Mouse (Mus musculus) ovary, adult 10 weeks (tissue): Measurements from ENCODE around the gene Slc23a3. TPM values are rescaled to one million over a fixed set of nuclear protein-coding genes. Genes with fewer than 3 reads are reported as not detected.

ENCODE experiments used
- polyA plus RNA-seq: library from polyadenylated mRNA; stranded (reverse); fragments of 350-450 nt; fragmentation: Illumina TruSeq; extraction: RNeasy Lipid Tissue Mini Kit (QIAGEN cat#74804); gene quantifications from one replicate; pipeline ENCODE4 v1.2.3, GENCODE M21; 2014

The Slc23a3 gene
- 1.2 TPM for polyA plus RNA-seq

GRCm38 (mm10) chr1:75133421-75134207, at the start of gene Slc23a3:
Gene Slc23a3, minus strand, starts transcription at chr1:75133890.

GRCm38 (mm10) chr1:75180105-75180590, 46.5 kb upstream of the Slc23a3 start, which contains the start of gene Abcb6:
Gene Abcb6, minus strand, starts transcription at chr1:75180392.

GRCm38 (mm10) chr1:75168472-75169464, 35.1 kb upstream of the Slc23a3 start, which contains the start of gene Zfand2b:
Gene Zfand2b, plus strand, starts transcription at chr1:75168646.

DNA sequence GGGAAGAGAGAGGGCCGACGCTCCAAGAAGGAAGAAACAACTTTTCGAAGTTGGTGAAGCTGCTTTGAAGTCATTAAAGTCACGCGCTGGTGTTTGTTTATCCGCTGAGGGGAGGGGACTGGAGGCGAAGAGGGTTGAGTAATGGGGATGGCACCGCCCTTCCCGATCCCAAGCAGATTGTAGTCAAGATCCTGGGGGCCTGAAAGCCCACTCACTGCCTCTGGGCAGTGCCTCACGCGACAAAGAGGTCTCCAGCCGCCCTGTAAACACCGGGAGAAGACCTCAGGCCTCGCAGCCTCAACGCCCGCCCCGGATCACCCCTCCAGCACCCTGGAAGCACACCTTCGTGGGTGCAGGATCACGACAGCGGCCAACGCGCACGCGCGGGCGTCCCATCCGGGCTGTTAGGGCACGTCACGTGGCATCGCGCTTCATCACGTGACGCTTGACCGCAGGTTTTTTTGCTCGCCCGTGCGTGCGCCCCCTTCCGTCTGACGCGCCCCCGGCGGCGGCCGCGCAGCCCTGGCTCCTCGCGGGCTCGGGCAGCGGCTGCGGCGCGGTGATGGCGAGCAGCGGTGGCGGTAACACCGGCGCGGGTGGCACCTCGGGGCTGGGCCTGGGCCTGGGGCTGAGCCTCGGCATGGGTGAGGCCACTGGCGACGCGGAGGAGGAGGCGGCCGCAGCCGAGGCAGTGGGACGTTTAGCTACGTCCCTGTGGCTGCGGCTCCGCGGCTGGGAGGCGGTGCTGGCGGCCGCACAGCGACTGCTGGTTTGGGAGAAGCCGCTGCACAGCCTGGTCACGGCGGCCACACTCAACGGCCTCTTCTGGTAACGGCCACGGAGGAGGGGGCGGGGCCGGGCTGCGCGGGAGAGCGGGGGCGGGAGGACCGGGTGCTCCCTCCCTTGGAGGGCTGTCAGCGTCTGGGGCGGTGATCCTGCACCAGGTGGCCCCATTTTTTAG, 8.9 kb upstream of the Slc23a3 start, which contains the start of the genes Cnppd1 and Retreg2:
Cnppd1 (minus strand) TSS at position 411 of the 961 bp plus-strand sequence.
Retreg2 (plus strand) TSS at position 478 of the 961 bp plus-strand sequence.

DNA sequence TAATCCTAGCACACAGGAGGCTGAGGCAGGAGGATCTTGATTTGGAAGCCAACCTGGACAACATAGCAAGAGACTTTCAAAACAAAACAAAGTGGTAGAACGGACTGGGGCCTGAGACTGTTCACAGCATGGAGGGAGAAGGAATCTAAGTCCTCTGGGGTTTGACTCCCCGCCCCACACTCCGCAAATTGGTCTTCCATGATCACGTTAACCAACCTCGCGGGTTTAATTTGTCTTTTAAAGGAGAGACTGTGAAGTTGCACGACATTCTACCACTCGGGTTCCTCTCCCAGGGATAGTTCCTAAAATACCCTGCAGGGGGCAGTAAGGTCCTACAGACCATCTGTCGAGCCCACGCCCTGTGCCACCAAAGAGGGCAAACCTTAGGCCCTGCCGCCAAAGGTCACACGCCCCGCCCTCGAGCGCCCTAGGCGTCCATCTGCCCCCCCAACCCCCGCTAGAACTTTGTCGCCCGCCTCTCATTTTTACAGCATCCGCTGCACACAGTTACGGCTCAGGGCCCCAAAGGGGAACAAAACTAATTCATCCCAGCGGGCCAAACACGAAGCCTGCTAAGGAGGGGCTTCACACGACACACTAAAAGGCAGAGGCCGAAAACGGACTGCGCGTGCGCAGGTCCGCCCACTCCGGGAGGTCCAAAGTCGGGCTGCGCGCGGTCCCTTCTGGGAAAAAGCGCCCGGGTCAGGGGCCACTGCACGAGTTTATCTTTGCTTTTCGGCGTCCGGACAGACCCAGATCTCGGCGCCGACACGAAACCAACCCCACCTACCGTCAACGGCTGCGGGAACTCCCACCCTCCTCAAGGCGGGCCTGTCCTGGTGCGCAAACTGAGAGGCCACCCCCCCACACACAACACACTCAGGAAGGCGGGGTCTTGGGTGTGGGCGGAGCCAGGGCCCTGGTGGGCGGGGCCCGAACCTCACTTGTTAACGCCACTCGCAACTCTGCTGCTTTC, 9.1 kb downstream of the Slc23a3 start, which contains the start of gene Nhej1:
Nhej1 (minus strand) TSS at position 855 of the 976 bp plus-strand sequence.

Other genes starting within 250 kb of the Slc23a3 start
- gene Fev, start 248.5 kb downstream of the Slc23a3 start, polyA plus RNA-seq, result not detected
- gene Cryba2, start 240.7 kb downstream of the Slc23a3 start, polyA plus RNA-seq, result not detected
- 0.91 TPM for gene Cfap65, start 198.3 kb downstream of the Slc23a3 start, polyA plus RNA-seq
- gene Ihh, start 182.2 kb downstream of the Slc23a3 start, polyA plus RNA-seq, result 0.88 TPM
- 0.63 TPM for gene Nhej1, start 8.7 kb downstream of the Slc23a3 start, polyA plus RNA-seq
- 9.8 TPM for gene Cnppd1, start 8.8 kb upstream of the Slc23a3 start, polyA plus RNA-seq
- gene Retreg2, start 8.9 kb upstream of the Slc23a3 start, polyA plus RNA-seq, result 6.4 TPM
- 0.40 TPM for gene Zfand2b, start 34.8 kb upstream of the Slc23a3 start, polyA plus RNA-seq
- gene Abcb6, start 46.5 kb upstream of the Slc23a3 start, polyA plus RNA-seq, result 3.2 TPM
- 8.6 TPM for gene Ankzf1, start 58.3 kb upstream of the Slc23a3 start, polyA plus RNA-seq
- gene Atg9a, start 58.3 kb upstream of the Slc23a3 start, polyA plus RNA-seq, result 5.4 TPM
- gene Glb1l, start 76.9 kb upstream of the Slc23a3 start, polyA plus RNA-seq, result 14.5 TPM
- gene Stk16, start 76.9 kb upstream of the Slc23a3 start, polyA plus RNA-seq, result 8.5 TPM
- gene Tuba4a, start 86.0 kb upstream of the Slc23a3 start, polyA plus RNA-seq, result 0.74 TPM
- not detected for gene A630095N17Rik, start 98.2 kb upstream of the Slc23a3 start, polyA plus RNA-seq
- gene Dnajb2, start 102.5 kb upstream of the Slc23a3 start, polyA plus RNA-seq, result 17.7 TPM
- gene Ptprn, start 130.6 kb upstream of the Slc23a3 start, polyA plus RNA-seq, result not detected
- not detected for gene Resp18, start 144.5 kb upstream of the Slc23a3 start, polyA plus RNA-seq
- gene Dnpep, start 184.1 kb upstream of the Slc23a3 start, polyA plus RNA-seq, result 3.9 TPM
- gene Des, start 226.4 kb upstream of the Slc23a3 start, polyA plus RNA-seq, result 2.7 TPM
- 3.6 TPM for gene Speg, start 241.4 kb upstream of the Slc23a3 start, polyA plus RNA-seq